Mouse (Mus musculus): ENCODE results near the gene Chp1. TPM values are rescaled to one million over a fixed set of nuclear protein-coding genes. Genes with fewer than 3 reads are reported as not detected.

The Chp1 gene
- total RNA-seq, 2 experiments from 2014 or later = 60.8 to 84.9 TPM

Other genes with a start within 250 kb of the Chp1 start
- gene Dll4, start 221.9 kb upstream of the Chp1 start, total RNA-seq (2021) = 1 to 10 TPM; 3.2 to 4.5 TPM
- 10 to 100 TPM; 14.2 to 69.5 TPM for gene Chac1, start 196.5 kb upstream of the Chp1 start, total RNA-seq (2021)
- gene Ino80, start 70.0 kb upstream of the Chp1 start, total RNA-seq (2021) = 10 to 100 TPM in 1 of 2 experiments, 1 to 10 TPM in 1; 9.5 to 12.5 TPM
- under 1 TPM; 0.51 to 0.82 TPM for gene Exd1, start 70 bp upstream of the Chp1 start, total RNA-seq (2021)
- under 1 TPM; 0.46 to 0.54 TPM for gene Nusap1, start 70.6 kb downstream of the Chp1 start, total RNA-seq (2021)
- under 1 TPM in 1 of 2 experiments, not detected in 1; 0.32 TPM for gene Oip5, start 70.8 kb downstream of the Chp1 start, total RNA-seq (2021)
- 10 to 100 TPM; 44.2 to 51.0 TPM for gene Ndufaf1, start 115.1 kb downstream of the Chp1 start, total RNA-seq (2021)
- gene Rtf1, start 127.4 kb downstream of the Chp1 start, total RNA-seq (2021) = 10 to 100 TPM; 18.4 to 22.0 TPM
- not detected for gene Itpka, start 194.6 kb downstream of the Chp1 start, total RNA-seq (2021)
- gene Ltk, start 212.7 kb downstream of the Chp1 start, total RNA-seq (2021) = not detected
- gene Rpap1, start 239.8 kb downstream of the Chp1 start, total RNA-seq (2021) = 10 to 100 TPM; 14.4 to 16.4 TPM

Data from gastrocnemius, postnatal 25 days (tissue).